Mouse (Mus musculus): Measurements from ENCODE around the gene Dact3. TPM values are rescaled to one million over a fixed set of nuclear protein-coding genes. Genes with fewer than 3 reads are reported as not detected.

Dact3 gene
- polyA plus RNA-seq, 1 experiment: 154 TPM

DNA sequence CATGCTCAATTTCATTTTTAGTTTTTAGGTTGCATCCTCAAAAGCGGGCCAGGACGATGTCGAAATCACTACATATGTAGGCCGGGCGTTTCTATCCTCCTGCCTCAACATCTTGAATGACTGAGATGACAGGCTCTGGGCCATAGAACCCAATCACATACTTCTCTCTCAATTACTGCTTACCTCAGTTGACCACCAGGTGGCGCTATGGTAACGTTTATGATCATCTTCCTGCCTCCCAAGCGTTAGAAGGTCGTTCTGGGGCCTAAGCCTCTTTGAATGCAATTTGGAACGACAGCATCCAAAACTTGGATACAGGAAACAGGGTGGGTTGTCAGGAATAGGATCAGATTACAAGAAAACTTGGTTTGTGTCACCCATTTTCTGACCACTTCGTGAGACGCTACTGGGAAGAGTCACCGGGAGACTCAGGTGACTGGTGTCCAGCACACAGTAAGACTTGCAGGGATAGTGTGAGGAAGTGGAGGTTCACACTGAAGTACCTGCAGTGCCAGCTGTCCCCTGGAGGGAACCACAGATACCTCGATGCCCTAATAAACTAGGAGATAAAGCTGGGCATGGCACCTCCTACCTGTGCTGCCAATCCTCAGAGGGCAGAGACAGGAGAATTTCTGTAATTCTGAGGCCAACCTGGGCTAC, 57.0 kb downstream of the Dact3 start:
- peak; percentile 86 to 96 for DNase-seq (ENCODE audit: extremely low spot score in 1 of 2, low spot score in 1 of 2)

- peak in 1 of 2 experiments; percentile 85 for DNase-seq (ENCODE audit: extremely low spot score in 1 of 2, low spot score in 1 of 2)
Observed at GRCm38 (mm10) chr7:16932704-16933577, 57.8 kb downstream of the Dact3 start.

Other genes with a start within 250 kb of the Dact3 start
- gene Ceacam15, start 199.6 kb upstream of the Dact3 start, polyA plus RNA-seq (2012; rRNA removed): 0.17 and 0.24 TPM in 2 replicates
- gene Ceacam9, start 153.4 kb upstream of the Dact3 start, polyA plus RNA-seq (2012; rRNA removed): 0.24 and 0.55 TPM in 2 replicates
- gene Ap2s1, start 136.9 kb upstream of the Dact3 start, polyA plus RNA-seq (2012; rRNA removed): 537 and 586 TPM in 2 replicates
- gene Slc1a5, start 94.0 kb upstream of the Dact3 start, polyA plus RNA-seq (2012; rRNA removed): 12.6 and 13.4 TPM in 2 replicates
- 262 TPM in 2 replicates for gene Strn4, start 59.4 kb upstream of the Dact3 start, polyA plus RNA-seq (2012; rRNA removed)
- gene Fkrp, start 58.6 kb upstream of the Dact3 start, polyA plus RNA-seq (2012; rRNA removed): 38.2 and 40.3 TPM in 2 replicates
- gene Prkd2, start 32.4 kb upstream of the Dact3 start, polyA plus RNA-seq (2012; rRNA removed): 6.4 and 6.7 TPM in 2 replicates
- gene Gng8, start 16.5 kb downstream of the Dact3 start, polyA plus RNA-seq (2012; rRNA removed): 5.9 and 7.6 TPM in 2 replicates
- 0.20 and 0.25 TPM in 2 replicates for gene Ptgir, start 31.2 kb downstream of the Dact3 start, polyA plus RNA-seq (2012; rRNA removed)
- gene Calm3, start 48.8 kb downstream of the Dact3 start, polyA plus RNA-seq (2012; rRNA removed): 1,679 and 1,948 TPM in 2 replicates
- gene Pnmal2, start 69.4 kb downstream of the Dact3 start, polyA plus RNA-seq (2012; rRNA removed): 132 and 134 TPM in 2 replicates
- 63.1 and 73.0 TPM in 2 replicates for gene Pnmal1, start 84.4 kb downstream of the Dact3 start, polyA plus RNA-seq (2012; rRNA removed)
- gene Gm42372, start 107.8 kb downstream of the Dact3 start, polyA plus RNA-seq (2012; rRNA removed): 58.7 and 72.7 TPM in 2 replicates
- 2.1 and 2.6 TPM in 2 replicates for gene Ccdc8, start 117.4 kb downstream of the Dact3 start, polyA plus RNA-seq (2012; rRNA removed)
- gene Ppp5c, start 152.6 kb downstream of the Dact3 start, polyA plus RNA-seq (2012; rRNA removed): 236 and 239 TPM in 2 replicates
- 2.6 and 3.4 TPM in 2 replicates for gene Hif3a, start 187.1 kb downstream of the Dact3 start, polyA plus RNA-seq (2012; rRNA removed)
- 2.9 and 3.2 TPM in 2 replicates for gene Psg16, start 198.7 kb downstream of the Dact3 start, polyA plus RNA-seq (2012; rRNA removed)